Mouse (Mus musculus): ENCODE measurements around the gene Nt5dc3. TPM values are rescaled to one million over a fixed set of nuclear protein-coding genes. Genes with fewer than 3 reads are reported as not detected.

The Nt5dc3 gene
- total and polyA plus RNA-seq, 3 experiments = 4.6 to 15.9 (median 6.5) TPM

DNA sequence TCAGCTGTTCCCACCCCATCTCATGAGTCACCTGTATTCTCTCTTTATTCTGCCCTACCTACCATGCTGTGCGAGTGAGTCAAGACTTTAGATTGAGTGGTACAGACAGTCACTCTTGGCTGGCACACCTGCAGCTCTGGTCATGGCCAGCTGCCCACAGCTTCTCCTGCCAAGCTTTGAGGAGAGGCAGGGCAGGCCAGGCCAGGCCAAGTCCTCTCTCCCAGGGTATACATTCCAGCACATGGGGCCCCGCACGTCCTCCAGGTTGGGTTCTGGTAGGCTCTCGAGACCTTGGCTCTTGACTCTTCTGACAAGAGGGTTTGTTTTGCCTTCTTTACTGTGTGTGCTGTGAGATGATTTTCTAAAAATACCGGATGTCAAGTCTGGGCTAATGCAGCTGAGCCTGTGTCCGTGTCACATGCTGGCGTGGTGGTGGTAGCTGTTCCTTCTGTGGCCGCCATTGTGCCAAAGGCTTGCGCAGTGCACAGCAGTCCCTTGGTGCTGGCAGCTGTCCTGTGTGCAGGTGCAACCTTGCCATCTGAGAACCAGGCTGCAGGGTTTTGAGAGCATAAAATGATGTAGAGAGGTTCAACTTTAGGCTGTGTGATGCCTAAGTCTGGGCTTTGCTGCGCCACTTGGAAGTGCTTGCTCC lies 47.2 kb downstream of the Nt5dc3 start:
- Histone ChIP-seq H3K27me3 (replicated peaks) (no peaks in the 10 kb centered on the region), H3K36me3 (replicated peaks in 1 of 2; ENCODE audit: control insufficient read depth in 1 of 2, insufficient read depth in 1 of 2, low read length in 1 of 2) (peaks cover 26 to 91% of the 10 kb centered on the region in 2 experiments), H3K4me3 (replicated peaks in 1 of 3; ENCODE audit: low read depth in 2 of 3, low read length in 2 of 3, poor library complexity in 1 of 3) (no peak overlapping the region), H3K4me1 (ENCODE audit: control insufficient read depth in 1 of 2, insufficient read depth in 2 of 2) (peaks cover 0 to 42% of the 10 kb centered on the region in 2 experiments; a peak in 2 of 4 replicates), H3K27ac (ENCODE audit: insufficient read depth, low read depth) (no peak overlapping the region), H3K79me2 (replicated peaks; ENCODE audit: control insufficient read depth, extremely low read depth, insufficient read depth, poor library complexity, severe bottlenecking) (no peaks in the 10 kb centered on the region), H3K9ac (ENCODE audit: insufficient read depth, low read depth) (no peak overlapping the region), H3K4me2 (ENCODE audit: insufficient read depth, low read depth, poor library complexity, severe bottlenecking) (no peak overlapping the region), H3K9me3 (replicated peaks; ENCODE audit: low read length) (peaks cover 2% of the 10 kb centered on the region)
- TF ChIP-seq ZKSCAN1 (IDR thresholded peaks at IDR 0.05; ENCODE audit: borderline replicate concordance, low read depth, low read length) (no peak), POLR2AphosphoS2 (IDR thresholded peaks at IDR 0.05; ENCODE audit: low read depth, low read length) (no peak)
- DNase-seq (ENCODE audit: extremely low read depth) = no peak
- dilution Hi-C loops (cut with MboI; ENCODE audit: extremely low pct_ligation_motif_present, extremely low pct_unique_long_range_greater_than_20kb, low sequenced_read_pairs) = no loop called here
- in situ Hi-C loops (cut with MboI; ENCODE audit: low pct_ligation_motif_present, low pct_unique_long_range_greater_than_20kb, low sequenced_read_pairs) = no loop called here

DNA sequence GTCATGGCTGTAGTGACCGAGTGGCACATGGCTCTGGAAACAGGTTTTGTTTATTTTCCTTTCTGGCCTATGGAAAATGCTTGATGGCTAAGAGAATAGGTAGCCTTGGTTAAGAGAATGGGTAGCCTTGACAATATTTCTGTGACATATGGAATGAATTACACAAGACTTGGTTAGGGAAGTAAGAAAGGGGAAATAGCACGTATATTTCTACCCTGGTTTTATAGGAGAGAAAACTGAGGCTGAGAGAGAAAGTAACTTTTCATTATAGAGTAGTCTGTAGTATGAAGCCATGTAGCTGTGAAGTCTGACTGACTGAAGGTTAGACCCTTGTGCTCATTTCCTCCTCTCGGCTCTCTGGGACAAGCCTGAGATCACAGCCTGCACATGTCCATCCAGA lies 48.1 kb downstream of the Nt5dc3 start:
- Histone ChIP-seq H3K9me3 (replicated peaks; ENCODE audit: low read length) (peaks cover 2% of the 10 kb centered on the region), H3K27me3 (replicated peaks) (no peaks in the 10 kb centered on the region), H3K4me1 (ENCODE audit: control insufficient read depth in 1 of 2, insufficient read depth in 2 of 2) (peaks cover 0 to 42% of the 10 kb centered on the region in 2 experiments; a peak in 2 of 4 replicates), H3K9ac (ENCODE audit: insufficient read depth, low read depth) (no peak overlapping the region), H3K79me2 (replicated peaks; ENCODE audit: control insufficient read depth, extremely low read depth, insufficient read depth, poor library complexity, severe bottlenecking) (no peaks in the 10 kb centered on the region), H3K4me3 (replicated peaks in 1 of 3; ENCODE audit: low read depth in 2 of 3, low read length in 2 of 3, poor library complexity in 1 of 3) (no peak overlapping the region), H3K36me3 (replicated peaks in 1 of 2; ENCODE audit: control insufficient read depth in 1 of 2, insufficient read depth in 1 of 2, low read length in 1 of 2) (peaks cover 21 to 91% of the 10 kb centered on the region in 2 experiments), H3K4me2 (ENCODE audit: insufficient read depth, low read depth, poor library complexity, severe bottlenecking) (no peak overlapping the region), H3K27ac (ENCODE audit: insufficient read depth, low read depth) (no peak overlapping the region)
- in situ Hi-C loops (cut with MboI; ENCODE audit: low pct_ligation_motif_present, low pct_unique_long_range_greater_than_20kb, low sequenced_read_pairs) = no loop called here
- TF ChIP-seq IRF4 (IDR thresholded peaks at IDR 0.05; ENCODE audit: low read depth, low read length) (no peak), CHD2 (IDR thresholded peaks at IDR 0.05; ENCODE audit: low read length) (no peak), MEF2A (IDR thresholded peaks at IDR 0.05; ENCODE audit: borderline replicate concordance, low read depth, low read length) (no peak), JUN (IDR thresholded peaks at IDR 0.05; ENCODE audit: insufficient read depth, low read depth, low read length) (no peak)
- DNase-seq (ENCODE audit: extremely low read depth) = no peak
- dilution Hi-C loops (cut with MboI; ENCODE audit: extremely low pct_ligation_motif_present, extremely low pct_unique_long_range_greater_than_20kb, low sequenced_read_pairs) = no loop called here

DNA sequence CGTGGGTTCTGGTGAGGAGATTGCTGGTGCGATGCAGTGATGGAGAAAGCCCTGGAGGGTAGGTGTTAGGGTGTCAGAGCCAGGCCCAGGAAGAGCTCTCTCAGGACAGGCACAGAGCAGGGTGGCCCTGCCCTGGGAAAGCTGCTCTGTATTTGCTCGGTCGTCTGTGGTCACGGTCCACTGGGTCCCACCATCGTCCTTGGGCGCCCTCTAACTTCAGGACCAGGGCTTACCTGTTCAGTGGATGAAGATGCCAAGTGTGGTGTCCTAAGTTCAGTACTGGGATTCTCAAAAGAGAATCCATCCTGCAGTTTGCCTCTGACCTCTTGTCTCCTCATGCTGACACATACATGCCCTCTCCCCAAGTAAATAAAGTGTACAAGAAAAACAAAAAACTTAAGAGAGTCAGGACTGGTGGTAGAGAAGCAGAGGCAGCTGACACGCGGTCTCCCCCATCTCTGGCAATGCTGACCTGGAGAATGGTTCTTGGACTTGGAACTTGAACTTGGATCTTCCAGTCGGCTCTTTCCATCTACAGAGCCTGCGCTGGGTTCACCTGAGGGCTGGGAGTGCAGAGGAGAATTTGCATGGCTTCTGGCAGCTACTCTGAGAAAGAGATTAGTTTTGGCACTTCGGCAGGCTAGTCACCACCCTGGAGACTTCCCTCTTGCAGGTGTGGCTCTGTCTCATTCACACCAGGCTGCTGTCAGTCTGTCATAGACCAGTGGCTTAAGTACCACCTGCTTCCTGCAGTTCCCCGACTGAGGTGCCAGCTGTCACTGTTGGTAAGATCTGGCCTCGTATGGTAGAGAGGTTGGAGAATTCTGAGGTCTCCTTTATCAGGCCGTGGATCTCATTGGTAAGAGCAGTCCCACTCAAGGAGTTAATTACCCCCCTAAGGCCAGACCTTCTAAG lies 49.7 kb downstream of the Nt5dc3 start:
- TF ChIP-seq CHD2 (IDR thresholded peaks at IDR 0.05; ENCODE audit: low read length) (no peak), HCFC1 (IDR thresholded peaks at IDR 0.05; ENCODE audit: low read depth, low read length) (no peak), USF2 (conservative IDR thresholded peaks at IDR 0.05; ENCODE audit: low read depth, low read length) (no peak), IRF4 (IDR thresholded peaks at IDR 0.05; ENCODE audit: low read depth, low read length) (no peak), CTCF (conservative IDR thresholded peaks at IDR 0.05 in 1 of 2, IDR thresholded peaks at IDR 0.05 in 1 of 2; ENCODE audit: low read depth in 2 of 2, low read length in 2 of 2) (peak in 1 of 2 experiments; percentile 53; a peak in 2 of 4 replicates), USF1 (IDR thresholded peaks at IDR 0.05; ENCODE audit: low read depth, low read length) (no peak), MAX (IDR thresholded peaks at IDR 0.05; ENCODE audit: low read length) (no peak), RAD21 (IDR thresholded peaks at IDR 0.05; ENCODE audit: low read depth, low read length) (peak; percentile 37), TBP (conservative IDR thresholded peaks at IDR 0.05; ENCODE audit: low read depth, low read length) (no peak)
- peaks cover 0 to 42% of the 10 kb centered on the region in 2 experiments; a peak in 2 of 4 replicates for H3K4me1 ChIP-seq (ENCODE audit: control insufficient read depth in 1 of 2, insufficient read depth in 2 of 2)
- no peak overlapping the region for H3K4me2 ChIP-seq (ENCODE audit: insufficient read depth, low read depth, poor library complexity, severe bottlenecking)
- H3K27ac ChIP-seq (ENCODE audit: insufficient read depth, low read depth) = no peak overlapping the region
- no peaks in the 10 kb centered on the region for H3K79me2 ChIP-seq (replicated peaks; ENCODE audit: control insufficient read depth, extremely low read depth, insufficient read depth, poor library complexity, severe bottlenecking)
- dilution Hi-C loops (cut with MboI; ENCODE audit: extremely low pct_ligation_motif_present, extremely low pct_unique_long_range_greater_than_20kb, low sequenced_read_pairs) = no loop called here
- H3K36me3 ChIP-seq (replicated peaks in 1 of 2; ENCODE audit: control insufficient read depth in 1 of 2, insufficient read depth in 1 of 2, low read length in 1 of 2) = peaks cover 25 to 91% of the 10 kb centered on the region in 2 experiments
- peaks cover 2% of the 10 kb centered on the region for H3K9me3 ChIP-seq (replicated peaks; ENCODE audit: low read length)
- in situ Hi-C loops (cut with MboI; ENCODE audit: low pct_ligation_motif_present, low pct_unique_long_range_greater_than_20kb, low sequenced_read_pairs) = no loop called here
- DNase-seq (ENCODE audit: extremely low read depth) = peak; percentile 56
- H3K27me3 ChIP-seq (replicated peaks) = no peaks in the 10 kb centered on the region
- no peak overlapping the region for H3K4me3 ChIP-seq (replicated peaks in 1 of 3; ENCODE audit: low read depth in 2 of 3, low read length in 2 of 3, poor library complexity in 1 of 3)
- no peak overlapping the region for H3K9ac ChIP-seq (ENCODE audit: insufficient read depth, low read depth)
